Mouse (Mus musculus) urinary bladder, postnatal 36 days (tissue): Measurements from ENCODE around the gene Abcc4.

Experiments
- DNase-seq, 2 experiments: peaks; one replicate each; pipeline ENCODE4 v3.0.0; 2022; ENCODE audit warnings: low spot score in 2 of 2, mixed read lengths in 1 of 2

The Abcc4 gene

DNA sequence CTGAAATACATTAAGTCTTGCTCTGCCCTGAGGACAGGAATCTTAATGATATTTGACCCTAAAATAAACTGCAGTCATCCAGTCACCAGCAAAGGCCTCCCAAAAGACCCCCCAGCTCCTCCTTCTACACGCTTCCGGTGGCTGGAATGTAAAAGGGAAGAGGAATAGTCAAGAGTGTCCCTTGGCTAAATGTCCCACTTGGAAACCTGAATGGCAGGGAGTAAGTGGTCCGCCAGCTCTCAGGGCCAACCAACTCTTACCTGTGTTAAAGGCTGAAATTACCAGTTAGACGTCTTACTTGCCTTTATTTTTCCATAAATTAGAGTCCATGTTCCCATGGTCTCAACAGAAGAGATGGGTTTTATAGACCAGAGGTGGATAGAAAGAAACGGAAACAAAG lies 6.9 kb upstream of the Abcc4 start:
- DNase-seq, result no peak

GRCm38 (mm10) chr14:118710945-118711344 lies 4.9 kb upstream of the Abcc4 start:
- no peak for DNase-seq

DNA sequence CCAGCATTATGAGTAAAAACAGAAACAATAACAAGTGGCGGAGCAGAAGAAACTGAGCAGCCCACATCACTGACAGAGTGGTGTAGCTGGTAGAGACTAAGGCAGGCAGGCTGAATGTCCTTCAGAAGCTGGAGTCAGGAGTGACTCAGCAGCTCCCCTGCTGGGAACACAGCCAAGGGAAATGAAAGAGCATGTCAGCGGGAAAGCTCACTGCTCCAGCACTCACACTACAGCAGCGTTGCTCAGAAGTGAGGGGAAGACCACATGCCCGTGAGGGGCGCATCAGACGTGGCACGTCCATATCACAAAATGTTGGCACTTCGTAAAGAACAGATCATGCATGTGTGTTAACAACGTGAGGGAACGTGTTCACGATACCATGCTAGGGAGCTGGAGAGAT lies 3.7 kb upstream of the Abcc4 start:
- peak; percentile 85 to 88 for DNase-seq

DNA sequence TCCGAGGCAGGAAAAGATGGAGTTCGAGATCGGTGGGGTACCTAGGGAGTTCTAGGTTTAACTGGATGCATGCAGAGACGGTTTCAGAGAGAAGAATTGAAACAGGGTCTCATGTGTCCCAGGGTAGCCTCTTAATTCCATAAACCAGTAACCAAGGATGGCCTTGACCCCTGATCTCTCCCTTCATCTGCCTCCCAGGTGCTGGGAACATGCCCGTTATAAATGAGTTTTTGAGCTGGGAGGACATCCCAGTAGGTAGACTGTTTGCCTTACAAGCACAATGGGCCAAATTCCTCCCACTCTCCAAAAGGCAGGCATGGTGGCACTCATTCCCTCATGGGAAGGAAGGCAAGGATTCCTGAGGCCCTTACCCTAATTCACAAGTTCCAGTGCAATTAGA lies 2.1 kb upstream of the Abcc4 start:
- no peak for DNase-seq

DNA sequence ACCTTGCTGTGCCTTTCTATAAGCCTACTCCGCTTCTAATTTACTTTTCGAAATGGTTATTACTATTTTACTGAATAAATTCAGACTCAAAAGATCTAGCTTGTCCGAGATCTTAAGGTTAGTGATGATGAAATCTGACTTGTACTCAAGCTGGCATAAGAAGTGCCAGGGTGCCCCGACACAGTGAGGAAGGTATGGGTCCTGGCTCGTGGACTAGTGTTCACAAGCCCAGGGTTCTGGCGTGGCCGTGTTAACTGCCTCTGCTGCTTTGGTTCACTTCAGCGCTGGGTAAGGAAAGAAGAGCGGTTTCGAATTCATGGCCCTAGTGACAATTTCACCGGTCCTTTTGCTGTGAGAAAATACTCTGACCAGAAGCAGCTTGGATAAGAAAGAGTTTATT lies 943 bp upstream of the Abcc4 start:
- DNase-seq, result no peak

DNA sequence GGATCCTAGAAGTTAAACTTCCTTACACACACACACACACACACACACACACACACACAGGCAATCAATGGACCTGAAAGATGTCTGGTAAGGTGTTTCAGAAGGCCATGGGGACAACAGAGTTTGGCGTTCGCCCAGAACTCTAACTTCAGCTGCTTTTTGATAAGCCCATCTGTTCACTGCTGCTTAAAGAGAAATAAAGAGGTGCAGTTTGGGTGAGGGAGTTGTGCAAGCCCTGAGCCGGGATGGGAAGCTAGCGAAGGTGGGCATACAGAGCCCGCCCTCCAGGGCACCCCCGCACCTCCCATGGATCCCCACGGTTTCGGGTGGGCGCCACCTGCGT lies 583 bp downstream of the Abcc4 start:
- DNase-seq, result no peak

DNA sequence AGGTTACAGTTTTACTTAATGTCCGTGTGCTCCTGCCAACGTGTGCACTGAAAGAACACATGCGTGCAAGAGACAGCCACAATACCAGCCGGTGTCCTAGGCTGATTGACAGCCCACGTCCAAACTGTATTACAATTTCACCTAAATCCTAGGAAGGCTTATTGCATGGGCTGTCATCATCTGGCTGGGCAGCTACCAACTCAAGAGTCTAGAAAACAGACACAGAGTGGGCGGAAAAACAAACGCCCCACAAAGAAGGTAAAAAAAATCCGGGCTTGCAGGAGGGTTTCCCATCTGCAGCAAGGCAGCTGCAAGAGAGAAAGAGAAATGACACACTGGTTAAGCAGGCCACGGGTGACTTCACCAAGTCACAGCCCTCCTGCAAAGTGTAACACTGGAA lies 2.7 kb downstream of the Abcc4 start:
- DNase-seq, result no peak

DNA sequence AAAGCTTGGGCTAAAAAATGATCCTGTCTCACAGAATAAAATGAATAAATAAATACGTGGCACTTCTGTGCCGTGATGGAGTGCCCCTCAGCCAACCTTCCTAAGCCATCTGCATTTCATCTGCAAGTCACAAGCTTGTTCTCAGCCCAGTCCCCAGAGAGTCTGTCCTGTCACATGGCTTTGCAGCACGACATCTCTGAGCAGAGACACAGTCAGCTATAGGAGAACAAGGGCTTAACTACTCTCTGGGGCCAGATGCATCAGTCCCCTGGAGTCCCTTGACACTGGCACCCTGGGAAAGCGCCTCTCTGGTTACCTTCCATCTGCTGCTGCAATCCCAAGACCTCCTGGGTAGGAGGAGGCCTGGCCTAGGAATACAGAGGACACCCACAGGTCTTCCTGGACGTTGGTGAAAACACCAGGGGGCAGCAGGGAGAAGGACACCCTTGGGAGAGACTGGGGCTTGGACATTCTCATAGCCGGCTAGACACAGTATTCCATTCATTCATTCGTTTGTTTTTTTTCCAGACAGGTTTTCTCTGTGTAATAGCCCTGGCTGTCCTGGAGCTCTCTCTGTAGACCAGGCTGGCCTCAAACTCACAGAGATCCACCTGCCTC lies 3.9 kb downstream of the Abcc4 start:
- peak in 1 of 2 experiments; percentile 58 for DNase-seq

DNA sequence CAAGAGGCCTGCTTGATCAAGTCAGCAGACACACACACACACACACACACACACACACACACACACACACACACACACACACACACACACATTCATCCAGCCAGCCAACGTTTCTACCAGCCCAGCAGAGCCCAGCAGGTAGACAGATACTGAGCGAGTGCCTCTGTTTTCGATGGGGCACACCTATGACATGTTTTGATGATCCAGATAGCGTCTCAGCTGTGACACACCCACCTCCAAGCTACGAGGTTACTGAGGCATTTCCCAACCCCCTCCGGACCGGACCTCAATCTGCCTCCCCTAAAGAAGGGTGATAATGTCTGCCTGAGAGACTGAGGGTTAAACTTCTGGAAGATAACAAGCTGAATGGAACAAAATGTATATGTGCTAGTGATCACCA lies 5.4 kb downstream of the Abcc4 start:
- DNase-seq, result no peak

DNA sequence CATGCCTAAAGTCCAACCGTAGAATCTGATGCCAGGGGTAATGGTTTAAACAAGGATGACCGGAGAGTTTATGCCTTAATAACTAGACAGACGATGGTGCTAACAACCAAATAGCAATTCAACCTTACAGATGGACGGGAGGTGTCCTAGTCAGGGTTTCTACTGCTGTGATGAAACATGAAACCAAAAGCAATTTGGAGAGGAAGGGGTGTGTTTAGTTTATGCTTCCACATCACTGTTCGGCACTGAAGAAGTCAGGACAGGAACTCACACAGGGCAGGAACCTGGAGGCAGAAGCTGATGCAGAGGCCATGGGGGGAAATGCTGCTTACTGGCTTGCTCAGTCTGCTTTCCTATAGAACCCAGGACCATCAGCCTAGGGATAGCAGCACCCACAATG lies 6.1 kb downstream of the Abcc4 start:
- no peak for DNase-seq

- DNase-seq, result no peak
Observed at GRCm38 (mm10) chr14:118699508-118699907, 6.5 kb downstream of the Abcc4 start.

GRCm38 (mm10) chr14:118696556-118697289 lies 9.3 kb downstream of the Abcc4 start:
- no peak for DNase-seq

DNA sequence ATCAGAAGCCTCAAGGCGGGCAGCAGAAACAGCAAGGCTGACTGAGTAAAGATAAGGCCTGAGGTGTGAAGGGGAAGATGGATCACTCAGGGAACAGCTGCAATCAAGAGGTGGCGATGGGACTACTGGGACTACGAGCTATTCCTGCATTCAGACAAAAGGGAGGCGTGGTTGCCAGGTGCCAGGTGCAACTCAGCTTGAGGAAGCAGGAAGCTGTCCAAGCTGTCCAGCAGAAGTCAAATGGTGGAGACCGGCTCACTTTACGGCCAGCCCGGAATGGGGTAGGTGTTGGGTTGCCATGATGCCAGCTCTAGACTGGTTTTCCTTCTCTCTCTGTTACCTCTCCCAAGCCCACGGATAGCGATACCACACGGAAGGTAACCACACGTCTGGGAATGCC lies 10.2 kb downstream of the Abcc4 start:
- DNase-seq, result no peak

- DNase-seq, result no peak
Observed at GRCm38 (mm10) chr14:118694321-118694720, 11.7 kb downstream of the Abcc4 start.

DNA sequence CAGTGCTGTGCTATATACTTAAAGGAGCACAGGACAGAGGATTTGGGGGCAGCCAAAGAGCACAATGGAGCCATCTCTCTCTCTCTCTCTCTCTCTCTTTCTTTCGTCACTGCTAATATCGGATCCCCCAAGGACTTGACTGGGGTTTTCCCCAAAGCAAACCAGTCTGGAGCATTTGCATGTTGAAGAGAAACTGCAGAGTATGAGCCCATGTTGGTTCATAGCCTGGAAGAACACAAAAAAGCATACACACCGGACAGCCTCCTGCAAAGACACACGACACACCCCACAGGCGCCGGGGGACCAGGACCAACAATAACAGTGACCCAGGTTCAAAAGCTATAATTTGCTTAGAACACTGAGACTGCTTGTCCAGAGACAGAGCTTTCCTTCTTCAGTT lies 14.1 kb downstream of the Abcc4 start:
- DNase-seq, result no peak

DNA sequence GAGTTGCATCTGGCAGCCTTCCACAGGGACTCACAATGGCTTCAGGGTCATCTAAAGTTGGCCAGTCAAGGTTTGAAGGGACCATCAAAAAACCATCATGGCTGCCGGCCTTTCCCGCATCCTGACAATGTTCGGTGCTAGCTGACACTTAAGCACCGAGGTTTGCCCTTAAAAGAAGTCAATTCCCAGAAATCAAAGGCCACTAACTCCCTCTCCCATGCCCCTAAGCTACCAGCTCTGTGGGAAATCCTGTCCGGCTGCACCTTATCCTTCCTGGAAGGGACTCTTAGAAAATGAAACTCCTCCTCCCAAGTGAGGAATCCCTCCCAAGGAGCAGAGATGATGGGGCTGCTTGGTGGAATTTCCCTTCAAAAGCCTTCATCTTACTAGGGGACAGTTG lies 14.6 kb downstream of the Abcc4 start:
- no peak for DNase-seq

DNA sequence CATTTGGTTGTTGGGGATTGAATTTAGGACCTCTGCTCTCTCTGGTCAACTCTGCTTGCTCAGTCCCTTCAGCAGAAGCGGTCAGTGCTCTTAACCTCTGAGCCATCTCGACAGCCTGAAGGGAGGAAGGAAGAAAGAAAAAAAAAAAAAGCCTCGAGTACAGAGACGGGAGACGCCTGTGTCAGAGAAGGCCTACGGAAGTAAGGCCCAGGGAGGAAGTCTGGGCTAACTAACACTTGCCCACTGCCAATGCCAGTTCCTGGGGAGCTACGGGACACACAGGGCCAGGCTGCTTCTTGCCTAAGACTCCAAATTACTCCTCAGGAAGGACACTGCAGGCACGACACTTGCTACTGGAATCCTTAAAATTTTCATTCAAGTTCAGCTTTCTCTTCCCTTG lies 15.1 kb downstream of the Abcc4 start:
- DNase-seq, result no peak

DNA sequence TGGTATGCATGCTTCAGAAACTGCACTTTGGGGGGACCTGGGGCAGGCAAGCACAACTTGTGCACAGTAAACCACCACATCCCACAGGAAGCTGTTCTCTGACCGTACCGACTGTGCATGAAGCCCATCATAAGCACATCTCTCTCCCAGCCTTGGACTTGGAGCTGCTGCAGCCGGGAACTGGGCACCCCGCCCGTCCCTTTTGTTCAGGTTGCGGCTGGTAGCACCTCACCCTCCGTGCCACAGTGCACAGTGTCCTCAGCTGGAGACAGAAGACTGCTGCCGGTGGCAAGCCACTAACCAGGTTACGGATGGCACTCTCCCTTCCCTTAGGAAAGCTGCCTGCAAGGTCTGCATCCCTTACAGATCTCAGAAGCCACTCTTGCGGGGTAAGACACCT lies 15.7 kb downstream of the Abcc4 start:
- no peak for DNase-seq

- peak; percentile 49 to 72 for DNase-seq
Observed at GRCm38 (mm10) chr14:118688643-118689042, 17.4 kb downstream of the Abcc4 start.

DNA sequence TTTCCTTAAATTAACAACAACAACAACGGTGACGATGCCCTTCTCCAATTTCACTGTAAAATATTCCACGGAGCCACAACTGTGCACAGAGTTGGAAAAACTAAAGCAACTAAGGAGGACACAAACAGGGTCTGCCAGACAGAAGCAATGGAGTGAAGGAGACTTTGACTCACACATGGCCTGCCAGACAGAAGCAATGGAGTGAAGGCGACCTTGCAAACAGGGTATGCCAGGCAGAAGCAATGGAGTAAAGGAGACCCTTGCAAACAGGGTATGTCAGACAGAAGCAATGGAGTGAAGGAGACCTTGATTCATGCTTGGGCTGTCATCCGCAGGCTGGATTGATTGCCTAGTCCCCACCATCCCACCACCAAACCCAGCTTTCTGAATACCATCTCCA lies 19.2 kb downstream of the Abcc4 start:
- no peak for DNase-seq

- no peak for DNase-seq
Observed at GRCm38 (mm10) chr14:118685572-118685971, 20.4 kb downstream of the Abcc4 start.

DNA sequence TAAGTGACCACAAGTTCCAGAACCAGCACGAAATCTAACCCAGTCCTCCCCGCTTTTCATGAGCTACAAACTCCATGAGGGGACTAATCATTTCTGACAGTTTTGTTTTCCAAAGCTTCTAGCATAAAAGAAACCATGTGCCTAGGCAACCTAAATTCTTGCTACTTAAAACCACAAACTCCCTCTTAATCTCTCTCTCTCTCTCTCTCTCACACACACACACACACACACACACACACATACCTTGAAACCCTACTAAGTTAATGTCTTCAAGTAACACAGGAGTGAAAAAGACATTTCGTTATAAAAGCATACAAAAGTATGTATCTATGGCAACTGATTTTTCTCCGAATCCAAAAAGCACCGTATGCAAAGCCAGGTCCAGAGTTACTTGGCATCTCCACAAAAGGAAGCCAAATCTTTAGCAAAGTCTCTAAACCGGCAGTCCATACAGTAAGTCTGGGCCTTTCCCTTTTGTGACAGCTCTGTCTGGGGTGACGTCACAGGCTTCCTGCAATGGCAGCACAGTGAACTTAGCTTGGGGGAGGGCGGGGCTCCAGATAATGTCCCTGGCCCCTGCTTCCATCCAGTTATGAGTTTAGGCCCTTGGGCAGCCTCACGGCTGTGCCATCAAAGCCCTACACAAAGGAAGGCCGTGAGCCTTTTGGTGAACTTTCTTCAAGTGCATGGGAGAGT lies 23.5 kb downstream of the Abcc4 start:
- no peak for DNase-seq

- DNase-seq, result no peak
Observed at GRCm38 (mm10) chr14:118681087-118681486, 24.9 kb downstream of the Abcc4 start.
